Mouse (Mus musculus): Measurements from ENCODE around the gene Cxcl17. TPM values are rescaled to one million over a fixed set of nuclear protein-coding genes. Genes with fewer than 3 reads are reported as not detected.
"Not testable (repeated sequence)": the region's sequence is repeated elsewhere in the genome, so short reads cannot be mapped to it uniquely, and the experiment has no call there.

Gene Cxcl17
- polyA plus RNA-seq, 1 experiment from 2014 or later, result 0.15 TPM

DNA sequence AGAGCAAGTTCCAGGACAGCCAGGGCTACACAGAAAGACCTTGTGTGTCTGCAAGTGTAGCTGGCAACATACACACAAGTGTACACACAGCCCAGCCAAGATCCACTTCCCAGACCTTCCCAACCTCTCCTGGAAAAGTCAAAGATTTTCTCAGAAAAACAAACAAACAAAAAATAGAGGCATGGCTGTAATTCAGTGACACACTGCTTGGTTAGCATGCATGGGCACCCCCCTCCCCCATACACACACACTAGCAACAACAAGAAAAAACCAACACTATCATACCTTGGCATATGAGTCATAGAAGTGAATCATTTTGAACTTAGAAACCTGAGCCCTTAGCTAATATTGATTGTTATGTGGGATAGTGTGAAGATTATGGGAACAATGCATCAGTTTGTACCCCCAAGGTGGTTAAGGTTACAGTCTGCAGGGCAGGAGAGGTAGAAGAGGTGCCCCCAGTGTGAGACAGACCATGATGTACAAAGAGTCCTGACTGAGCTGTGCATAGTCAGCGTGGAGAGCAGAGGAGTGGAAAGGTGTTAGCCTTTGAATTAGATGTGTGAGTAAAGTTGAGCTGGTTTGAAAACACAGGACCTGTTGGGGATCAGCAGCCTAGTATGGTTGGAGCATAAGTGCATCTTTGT is 1.6 kb downstream of the Cxcl17 start:
- H3K27ac ChIP-seq (ENCODE audit: low read length), result no peak overlapping the region
- H3K27me3 ChIP-seq (ENCODE audit: control insufficient read depth, insufficient read depth, low read depth, low read length), result no peaks in the 10 kb centered on the region
- no peak for ATAC-seq (ENCODE audit: low read depth)
- no peaks in the 10 kb centered on the region for H3K4me1 ChIP-seq (ENCODE audit: control insufficient read depth, low read depth, low read length)
- no peak overlapping the region for H3K9ac ChIP-seq (ENCODE audit: low read depth, low read length)
- no peaks in the 10 kb centered on the region for H3K36me3 ChIP-seq (ENCODE audit: control insufficient read depth, insufficient read depth)
- no peak overlapping the region for H3K4me2 ChIP-seq (ENCODE audit: low read depth, low read length)
- no peaks in the 10 kb centered on the region for H3K9me3 ChIP-seq (replicated peaks; ENCODE audit: control insufficient read depth, low read length)
- WGBS (ENCODE audit: insufficient replicate concordance), result 55% methylated on average over 1 of the region's 1 CpGs
- no peak overlapping the region for H3K4me3 ChIP-seq (ENCODE audit: low read depth, low read length)

DNA sequence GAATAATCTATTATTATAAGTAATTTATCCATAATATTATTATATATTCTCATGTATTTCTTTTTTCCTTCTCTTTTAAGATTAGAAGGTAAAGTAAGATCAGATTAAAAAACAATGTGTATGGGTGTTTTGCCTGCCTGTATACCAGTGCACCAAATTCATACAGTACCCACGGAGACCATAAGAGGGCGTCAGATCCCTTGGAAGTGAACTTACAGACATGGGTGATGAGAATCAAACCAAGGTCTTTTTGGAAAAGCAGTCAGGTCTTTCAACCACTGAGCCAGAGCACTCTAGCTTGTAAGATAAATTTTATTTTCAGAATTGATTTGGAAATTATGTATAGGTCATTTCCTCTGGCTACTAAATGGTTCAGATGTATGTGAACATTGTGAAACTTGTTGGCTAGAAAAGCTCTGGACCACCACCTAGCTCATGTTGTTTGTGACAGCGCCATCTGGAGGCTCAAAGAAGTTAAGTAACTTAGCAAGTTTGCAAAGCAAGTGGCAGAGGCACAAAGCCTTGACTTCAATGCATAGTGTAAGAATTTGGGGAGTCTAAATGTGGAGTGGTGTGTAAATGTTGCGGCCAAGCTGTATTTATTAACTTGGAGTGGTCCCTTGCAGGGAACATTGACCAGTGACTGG is 3.4 kb downstream of the Cxcl17 start:
- Histone ChIP-seq H3K4me2 (ENCODE audit: low read depth, low read length) (no peak overlapping the region), H3K4me1 (ENCODE audit: control insufficient read depth, low read depth, low read length) (no peaks in the 10 kb centered on the region), H3K9ac (ENCODE audit: low read depth, low read length) (no peak overlapping the region), H3K9me3 (replicated peaks; ENCODE audit: control insufficient read depth, low read length) (no peaks in the 10 kb centered on the region), H3K4me3 (ENCODE audit: low read depth, low read length) (no peak overlapping the region), H3K36me3 (ENCODE audit: control insufficient read depth, insufficient read depth) (no peaks in the 10 kb centered on the region), H3K27ac (ENCODE audit: low read length) (no peak overlapping the region), H3K27me3 (ENCODE audit: control insufficient read depth, insufficient read depth, low read depth, low read length) (no peaks in the 10 kb centered on the region)
- WGBS (ENCODE audit: insufficient replicate concordance), result 43% methylated on average over 4 of the region's 4 CpGs
- ATAC-seq (ENCODE audit: low read depth), result no peak

DNA sequence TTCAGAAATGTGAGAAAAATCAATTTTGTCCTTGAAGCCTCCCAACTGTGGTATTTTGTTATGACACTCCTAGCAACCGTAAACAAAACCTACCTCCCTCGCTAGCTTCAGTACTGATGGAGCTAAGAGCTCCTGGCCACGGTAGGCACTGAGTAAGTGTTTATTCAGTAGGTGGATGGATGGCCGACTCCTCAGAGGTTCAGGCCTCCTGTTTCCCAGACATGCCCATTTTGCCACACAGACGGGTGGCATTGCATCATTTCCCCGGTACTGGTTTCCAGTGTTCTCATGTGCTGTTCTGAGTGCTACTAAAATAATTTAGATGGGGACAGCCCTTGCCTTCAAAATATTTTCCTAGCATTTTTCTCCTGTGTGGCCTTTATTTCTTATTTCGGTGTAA is 6.2 kb downstream of the Cxcl17 start:
- no peak overlapping the region for H3K27ac ChIP-seq (ENCODE audit: low read length)
- ATAC-seq (ENCODE audit: low read depth), result no peak
- no peak overlapping the region for H3K4me3 ChIP-seq (ENCODE audit: low read depth, low read length)
- H3K9ac ChIP-seq (ENCODE audit: low read depth, low read length), result no peak overlapping the region
- H3K36me3 ChIP-seq (ENCODE audit: control insufficient read depth, insufficient read depth), result no peaks in the 10 kb centered on the region
- H3K4me2 ChIP-seq (ENCODE audit: low read depth, low read length), result no peak overlapping the region
- WGBS (ENCODE audit: insufficient replicate concordance), result 59% methylated on average over 7 of the region's 7 CpGs
- peaks cover 5% of the 10 kb centered on the region for H3K4me1 ChIP-seq (ENCODE audit: control insufficient read depth, low read depth, low read length)
- H3K9me3 ChIP-seq (replicated peaks; ENCODE audit: control insufficient read depth, low read length), result no peaks in the 10 kb centered on the region
- no peaks in the 10 kb centered on the region for H3K27me3 ChIP-seq (ENCODE audit: control insufficient read depth, insufficient read depth, low read depth, low read length)

DNA sequence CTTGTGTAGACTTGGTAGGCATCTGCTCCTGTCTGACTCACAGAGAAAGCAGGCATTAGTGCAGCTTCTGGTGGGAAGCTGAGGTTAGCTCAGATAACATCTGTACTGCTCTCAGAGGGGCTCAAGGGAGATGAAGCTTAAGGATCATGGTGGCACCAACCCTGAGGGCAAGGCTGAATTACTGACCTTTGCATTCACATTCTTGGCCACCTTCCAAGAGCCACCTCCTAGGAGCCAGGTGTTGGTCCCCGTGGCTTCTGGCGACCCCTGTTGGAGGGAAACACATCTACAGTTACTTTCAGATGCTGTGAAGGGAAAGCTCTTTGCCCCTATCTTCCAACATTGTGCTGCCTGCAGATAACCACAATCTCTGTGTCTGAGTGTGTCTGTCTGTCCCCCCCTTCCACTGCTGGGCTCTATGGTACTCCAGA is 10.0 kb downstream of the Cxcl17 start:
- ATAC-seq (ENCODE audit: low read depth), result peak; percentile 54; the same call in 1 of the 2 replicates
- Histone ChIP-seq H3K27ac (ENCODE audit: low read length) (no peak overlapping the region), H3K9ac (ENCODE audit: low read depth, low read length) (no peak overlapping the region), H3K36me3 (ENCODE audit: control insufficient read depth, insufficient read depth) (no peaks in the 10 kb centered on the region), H3K4me3 (ENCODE audit: low read depth, low read length) (no peak overlapping the region), H3K4me2 (ENCODE audit: low read depth, low read length) (no peak overlapping the region), H3K27me3 (ENCODE audit: control insufficient read depth, insufficient read depth, low read depth, low read length) (no peaks in the 10 kb centered on the region), H3K9me3 (replicated peaks; ENCODE audit: control insufficient read depth, low read length) (no peaks in the 10 kb centered on the region), H3K4me1 (ENCODE audit: control insufficient read depth, low read depth, low read length) (peaks cover 5% of the 10 kb centered on the region)
- 0% methylated on average over 2 of the region's 2 CpGs for WGBS (ENCODE audit: insufficient replicate concordance)

DNA sequence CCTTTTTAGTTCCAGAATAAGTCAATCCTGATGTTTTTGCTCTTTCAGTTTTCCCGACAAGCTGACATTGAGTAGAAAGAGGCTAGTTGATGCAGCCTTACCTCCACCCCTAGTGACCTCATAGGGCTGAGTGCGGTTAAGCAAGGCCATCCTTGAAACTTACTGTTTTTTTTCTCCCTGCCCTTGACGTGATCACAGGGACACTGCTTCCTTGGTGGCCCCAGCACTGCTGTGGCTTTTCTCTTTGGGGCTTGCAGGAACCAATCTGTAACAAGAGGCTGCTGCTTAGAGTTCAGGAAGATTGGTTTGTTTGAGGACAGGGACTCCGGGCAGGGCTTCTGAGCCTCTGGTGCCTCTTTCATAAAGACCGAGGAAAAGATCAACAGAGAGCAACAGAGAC is 10.7 kb downstream of the Cxcl17 start:
- Histone ChIP-seq H3K36me3 (ENCODE audit: control insufficient read depth, insufficient read depth) (no peaks in the 10 kb centered on the region), H3K27me3 (ENCODE audit: control insufficient read depth, insufficient read depth, low read depth, low read length) (no peaks in the 10 kb centered on the region), H3K4me3 (ENCODE audit: low read depth, low read length) (no peak overlapping the region), H3K9me3 (replicated peaks; ENCODE audit: control insufficient read depth, low read length) (no peaks in the 10 kb centered on the region), H3K27ac (ENCODE audit: low read length) (no peak overlapping the region), H3K9ac (ENCODE audit: low read depth, low read length) (no peak overlapping the region), H3K4me2 (ENCODE audit: low read depth, low read length) (no peak overlapping the region), H3K4me1 (ENCODE audit: control insufficient read depth, low read depth, low read length) (peaks cover 5% of the 10 kb centered on the region)
- 55% methylated on average over 5 of the region's 5 CpGs for WGBS (ENCODE audit: insufficient replicate concordance)
- no peak for ATAC-seq (ENCODE audit: low read depth)

- no peak for ATAC-seq (ENCODE audit: low read depth)
- Histone ChIP-seq H3K27me3 (ENCODE audit: control insufficient read depth, insufficient read depth, low read depth, low read length) (no peaks in the 10 kb centered on the region), H3K9ac (ENCODE audit: low read depth, low read length) (no peak overlapping the region), H3K4me3 (ENCODE audit: low read depth, low read length) (no peak overlapping the region), H3K27ac (ENCODE audit: low read length) (no peak overlapping the region), H3K4me2 (ENCODE audit: low read depth, low read length) (no peak overlapping the region), H3K9me3 (replicated peaks; ENCODE audit: control insufficient read depth, low read length) (no peaks in the 10 kb centered on the region), H3K36me3 (ENCODE audit: control insufficient read depth, insufficient read depth) (no peaks in the 10 kb centered on the region), H3K4me1 (ENCODE audit: control insufficient read depth, low read depth, low read length) (peaks cover 5% of the 10 kb centered on the region)
- 69% methylated on average over 2 of the region's 2 CpGs for WGBS (ENCODE audit: insufficient replicate concordance)
Observed at GRCm38 (mm10) chr7:25401551-25401950, 11.1 kb downstream of the Cxcl17 start.

GRCm38 (mm10) chr7:25399028-25399427 is 13.7 kb downstream of the Cxcl17 start:
- not testable (repeated sequence) for H3K36me3 ChIP-seq (ENCODE audit: control insufficient read depth, insufficient read depth); ATAC-seq (ENCODE audit: low read depth); H3K4me3 ChIP-seq (ENCODE audit: low read depth, low read length); H3K9me3 ChIP-seq (replicated peaks; ENCODE audit: control insufficient read depth, low read length); H3K9ac ChIP-seq (ENCODE audit: low read depth, low read length); H3K4me2 ChIP-seq (ENCODE audit: low read depth, low read length); H3K27ac ChIP-seq (ENCODE audit: low read length); H3K27me3 ChIP-seq (ENCODE audit: control insufficient read depth, insufficient read depth, low read depth, low read length)
- H3K4me1 ChIP-seq (ENCODE audit: control insufficient read depth, low read depth, low read length), result peaks cover 23% of the 10 kb centered on the region

GRCm38 (mm10) chr7:25398610-25399009 is 14.1 kb downstream of the Cxcl17 start, which contains the start of gene Lipe:
TSS of gene Lipe (minus strand) at chr7:25398710.
- Histone ChIP-seq H3K36me3 (ENCODE audit: control insufficient read depth, insufficient read depth) (no peaks in the 10 kb centered on the region), H3K4me3 (ENCODE audit: low read depth, low read length) (no peak within 1 kb of the TSS), H3K27ac (ENCODE audit: low read length) (no peak within 1 kb of the TSS), H3K9ac (ENCODE audit: low read depth, low read length) (no peak within 1 kb of the TSS), H3K4me1 (ENCODE audit: control insufficient read depth, low read depth, low read length) (peaks cover 26% of the 10 kb centered on the region), H3K4me2 (ENCODE audit: low read depth, low read length) (no peak within 1 kb of the TSS), H3K27me3 (ENCODE audit: control insufficient read depth, insufficient read depth, low read depth, low read length) (no peaks in the 10 kb centered on the region), H3K9me3 (replicated peaks; ENCODE audit: control insufficient read depth, low read length) (no peaks in the 10 kb centered on the region)
- no peak for ATAC-seq (ENCODE audit: low read depth)
- WGBS (ENCODE audit: insufficient replicate concordance), result 84% methylated on average over 1 of the region's 1 CpGs

GRCm38 (mm10) chr7:25396621-25397020 is 16.1 kb downstream of the Cxcl17 start:
- H3K4me1 ChIP-seq (ENCODE audit: control insufficient read depth, low read depth, low read length), result peaks cover 27% of the 10 kb centered on the region
- ATAC-seq (ENCODE audit: low read depth), result no peak
- H3K9me3 ChIP-seq (replicated peaks; ENCODE audit: control insufficient read depth, low read length), result no peaks in the 10 kb centered on the region
- 89% methylated on average over 14 of the region's 14 CpGs for WGBS (ENCODE audit: insufficient replicate concordance)
- H3K27ac ChIP-seq (ENCODE audit: low read length), result no peak overlapping the region
- no peaks in the 10 kb centered on the region for H3K27me3 ChIP-seq (ENCODE audit: control insufficient read depth, insufficient read depth, low read depth, low read length)
- no peak overlapping the region for H3K4me3 ChIP-seq (ENCODE audit: low read depth, low read length)
- peak overlapping the region; percentile 86; the same call in 1 of the 2 replicates for H3K4me2 ChIP-seq (ENCODE audit: low read depth, low read length)
- no peak overlapping the region for H3K9ac ChIP-seq (ENCODE audit: low read depth, low read length)
- H3K36me3 ChIP-seq (ENCODE audit: control insufficient read depth, insufficient read depth), result no peaks in the 10 kb centered on the region
